Mouse (Mus musculus): ENCODE measurements around the gene Pecam1.
A peak's percentile ranks its signal among the peaks of the same experiment; 100 is the strongest.
"Not testable (repeated sequence)": the region's sequence is repeated elsewhere in the genome, so short reads cannot be mapped to it uniquely, and the experiment has no call there.

DNA sequence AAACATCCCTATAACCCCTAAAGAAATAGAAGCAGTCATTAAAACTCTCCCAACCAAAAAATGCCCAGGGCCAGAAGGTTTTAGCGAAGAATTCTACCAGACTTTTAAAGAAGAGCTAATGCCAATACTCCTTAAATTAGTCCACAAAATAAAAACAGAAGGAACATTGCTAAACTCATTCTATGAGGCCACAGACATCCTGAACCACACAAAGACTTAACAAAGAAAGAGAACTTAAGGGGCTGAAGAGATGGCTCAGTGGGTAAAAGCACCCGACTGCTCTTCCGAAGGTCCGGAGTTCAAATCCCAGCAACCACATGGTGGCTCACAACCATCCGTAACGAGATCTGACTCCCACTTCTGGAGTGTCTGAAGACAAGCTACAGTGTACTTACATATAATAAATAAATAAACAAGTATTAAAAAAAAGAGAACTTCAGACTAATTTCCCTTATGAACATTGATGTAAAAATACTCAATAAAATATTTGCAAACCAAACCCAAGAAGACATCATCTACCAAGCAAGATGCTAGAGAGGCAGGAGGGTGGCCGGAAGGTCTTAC, 789 bp downstream of the Pecam1 start:
- TF ChIP-seq JUND (conservative IDR thresholded peaks at IDR 0.05; ENCODE audit: low read depth, low read length); SMC3 (IDR thresholded peaks at IDR 0.05; ENCODE audit: low read depth, low read length); GABPA (IDR thresholded peaks at IDR 0.05; ENCODE audit: insufficient replicate concordance, low read depth, low read length); CHD2 (IDR thresholded peaks at IDR 0.05; ENCODE audit: low read length); ZC3H11A (IDR thresholded peaks at IDR 0.05; ENCODE audit: low read depth, low read length); HCFC1 (IDR thresholded peaks at IDR 0.05; ENCODE audit: low read depth, low read length); POLR2A (IDR thresholded peaks at IDR 0.05; ENCODE audit: low read depth, low read length); CTCF (conservative IDR thresholded peaks at IDR 0.05 in 1 of 2, IDR thresholded peaks at IDR 0.05 in 1 of 2; ENCODE audit: low read depth in 2 of 2, low read length in 2 of 2): not testable (repeated sequence)
- peak; percentile 29; the same call in 1 of the 2 replicates for TF ChIP-seq MYC (IDR thresholded peaks at IDR 0.05; ENCODE audit: low read depth, low read length)

Data from CH12.LX (cell line).